Mouse (Mus musculus) gastrocnemius, postnatal 14 days (tissue): ENCODE measurements around the gene Pde4a. TPM values are rescaled to one million over a fixed set of nuclear protein-coding genes. Genes with fewer than 3 reads are reported as not detected.

Experiments
- DNase-seq: peaks from one replicate; pipeline ENCODE4 v3.0.0; 2021; ENCODE audit warnings: mixed read lengths
- intact Hi-C: fragments of 180-260 bp; cut with DNase I; formaldehyde crosslinking; loops from one replicate; pipeline ENCODE4 v1.15.1; 2025; ENCODE audit warnings: low total_unique reads
- long read RNA-seq, 2 experiments: library from polyadenylated mRNA; stranded (forward); transcript quantifications; one replicate each; pipeline ENCODE4 v2.0.0; 2021
- total RNA-seq, 2 experiments: library from RNA; stranded (reverse); gene quantifications; 2 replicates each; pipeline ENCODE4 v1.2.3; 2021

Pde4a gene
- 10 to 100 TPM; 26.1 to 27.1 TPM for total RNA-seq
- long read RNA-seq, experiment 1, transcript Pde4a-203 (15 exons, 2,962 nt), result major isoform, 12 of 19 reads
- long read RNA-seq, experiment 1, partial matches to known transcripts, result 1 of 19 reads
- long read RNA-seq, experiment 1, other reads (novel, unspliced or antisense), result 6 of 19 reads
- long read RNA-seq, experiment 2, transcript Pde4a-203 (15 exons, 2,962 nt), result major isoform, 16 of 22 reads
- long read RNA-seq, experiment 2, partial matches to known transcripts, result 0 of 22 reads
- long read RNA-seq, experiment 2, other reads (novel, unspliced or antisense), result 6 of 22 reads

- no peak for DNase-seq
- intact Hi-C loops, result no loop called here
These were observed at the start of gene Pde4a for GRCm38 (mm10) chr9:21165041-21165951. Pde4a (plus strand) TSS chr9:21165714.

GRCm38 (mm10) chr9:21117073-21117472, 48.4 kb upstream of the Pde4a start:
- DNase-seq, result no peak
- intact Hi-C loops, result no loop called here

GRCm38 (mm10) chr9:21121483-21121882, 44.0 kb upstream of the Pde4a start:
- DNase-seq, result no peak
- intact Hi-C loops, result no loop called here

GRCm38 (mm10) chr9:21124837-21125236, 40.7 kb upstream of the Pde4a start:
- intact Hi-C loops, result no loop called here
- no peak for DNase-seq

- DNase-seq, result no peak
- intact Hi-C loops, result no loop called here
These were observed 39.8 kb upstream of the Pde4a start for GRCm38 (mm10) chr9:21125502-21126258.

- no peak for DNase-seq
- intact Hi-C loops, result no loop called here
These were observed 39.3 kb upstream of the Pde4a start for GRCm38 (mm10) chr9:21126259-21126627.

- peak; percentile 91 for DNase-seq
- intact Hi-C loops, result no loop called here
These were observed 34.2 kb upstream of the Pde4a start, which contains the start of gene Tyk2 for GRCm38 (mm10) chr9:21131059-21131956. Tyk2 (minus strand) TSS chr9:21131243.

- intact Hi-C loops, result no loop called here
- DNase-seq, result no peak
These were observed 33.3 kb upstream of the Pde4a start for GRCm38 (mm10) chr9:21132102-21132775.

- DNase-seq, result no peak
- intact Hi-C loops, result no loop called here
These were observed 32.3 kb upstream of the Pde4a start for GRCm38 (mm10) chr9:21133064-21133707.

GRCm38 (mm10) chr9:21134595-21135328, 30.8 kb upstream of the Pde4a start:
- DNase-seq, result peak; percentile 58

GRCm38 (mm10) chr9:21135329-21135890, 30.1 kb upstream of the Pde4a start:
- DNase-seq, result no peak
- intact Hi-C loops, result loop anchor here (5.0 kb wide), 1 partner anchor 103 kb away; the partner anchor contains the start of gene Icam5

More at GRCm38 (mm10) chr9:21134595-21135328, 30.8 kb upstream of the Pde4a start:
- intact Hi-C loops, result loop anchor here (5.0 kb wide), 1 partner anchor 102 kb away; the partner anchor contains the start of gene Icam5

GRCm38 (mm10) chr9:21135941-21136381, 29.6 kb upstream of the Pde4a start:
- intact Hi-C loops, result loop anchor here (5.0 kb wide), 1 partner anchor 104 kb away; the partner anchor contains the start of gene Icam5
- DNase-seq, result no peak

- DNase-seq, result no peak
- intact Hi-C loops, result loop anchor here (5.0 kb wide), 1 partner anchor 104 kb away; the partner anchor contains the start of gene Icam5
These were observed 29.1 kb upstream of the Pde4a start for GRCm38 (mm10) chr9:21136401-21136800.

- no peak for DNase-seq
- intact Hi-C loops, result loop anchor here (5.0 kb wide), 1 partner anchor 105 kb away; the partner anchor contains the start of gene Icam5
These were observed 28.3 kb upstream of the Pde4a start for GRCm38 (mm10) chr9:21137229-21137628.

GRCm38 (mm10) chr9:21138386-21138785, 27.1 kb upstream of the Pde4a start:
- no peak for DNase-seq
- intact Hi-C loops, result loop anchor here (5.0 kb wide), 1 partner anchor 106 kb away; the partner anchor contains the start of gene Icam5

- intact Hi-C loops, result loop anchor here (2.0 kb wide), 1 partner anchor 243 kb away; the partner anchor contains the start of gene Eif3g
These were observed 23.6 kb upstream of the Pde4a start for GRCm38 (mm10) chr9:21141922-21142321.

More at GRCm38 (mm10) chr9:21141922-21142321, 23.6 kb upstream of the Pde4a start:
- no peak for DNase-seq
